In genomic region chr10:30810967-30811293, GRCm38 (mm10) we compare ENCODE assay signal across 8 mouse cellular contexts. TPM values are rescaled to one million over a fixed set of nuclear protein-coding genes. Genes with fewer than 3 reads are reported as not detected.
DNase-seq lines count a peak whose midpoint lies in the region; ATAC-seq and TF ChIP-seq lines count a peak whose summit lies in the region.

No protein-coding gene starts in this region.

- peak overlapping the region; percentile 47 for H3K4me2 ChIP-seq in forebrain, embryonic 13.5 days
- peak overlapping the region; percentile 52 for H3K4me2 ChIP-seq in neural tube, embryonic 15.5 days

- peak overlapping the region; percentile 95 for H3K4me3 ChIP-seq in ES-Bruce4 (ENCODE audit: low read depth, low read length)
- peak overlapping the region; percentile 39 for H3K4me3 ChIP-seq in forebrain, embryonic 13.5 days
- peak overlapping the region; percentile 47 for H3K4me3 ChIP-seq in neural tube, embryonic 15.5 days (replicated peaks)

- DNase-seq in c-Kit-positive CD71-positive TER-119-positive erythroid progenitor cells, embryonic 14.5 days (ENCODE audit: low spot score) = peak; percentile 88
- peak; percentile 87 to 92 for DNase-seq in heart, postnatal 10 days
- peak; percentile 93 for DNase-seq in layer of hippocampus, adult 11-12 months (ENCODE audit: low spot score)
- DNase-seq in lung, adult 18-20 months = peak; percentile 70 to 80
- DNase-seq in testis, postnatal 14 days (ENCODE audit: low spot score) = peak; percentile 38

- peak; percentile 98 for ATAC-seq in forebrain, embryonic 13.5 days
- peak; percentile 97 for ATAC-seq in neural tube, embryonic 15.5 days (ENCODE audit: low FRiP score)

- no peaks in the 10 kb centered on the region for H3K4me1 ChIP-seq in ES-Bruce4 (ENCODE audit: control insufficient read depth, insufficient read depth, low read length)
- no peaks in the 10 kb centered on the region for H3K4me1 ChIP-seq in forebrain, embryonic 13.5 days
- peaks cover 5% of the 10 kb centered on the region for H3K4me1 ChIP-seq in neural tube, embryonic 15.5 days

- no peaks in the 10 kb centered on the region for H3K36me3 ChIP-seq in ES-Bruce4 (ENCODE audit: control insufficient read depth, insufficient read depth, low read length, poor library complexity, severe bottlenecking)
- H3K36me3 ChIP-seq in forebrain, embryonic 13.5 days (ENCODE audit: poor library complexity, severe bottlenecking) = no peaks in the 10 kb centered on the region
- H3K36me3 ChIP-seq in neural tube, embryonic 15.5 days = no peaks in the 10 kb centered on the region

- TF ChIP-seq CTCF in ES-Bruce4 (IDR thresholded peaks at IDR 0.05; ENCODE audit: low read depth, low read length) = peak; percentile 42

- no peak for TF ChIP-seq EP300 in ES-Bruce4 (IDR thresholded peaks at IDR 0.05; ENCODE audit: insufficient read depth, low read depth, low read length)

- H3K9me3 ChIP-seq in ES-Bruce4 (replicated peaks; ENCODE audit: control insufficient read depth, insufficient read depth, low read length, poor library complexity, severe bottlenecking) = peaks cover 13% of the 10 kb centered on the region
- no peaks in the 10 kb centered on the region for H3K9me3 ChIP-seq in forebrain, embryonic 13.5 days (replicated peaks)
- no peaks in the 10 kb centered on the region for H3K9me3 ChIP-seq in neural tube, embryonic 15.5 days (replicated peaks)

- TF ChIP-seq POLR2A in ES-Bruce4 (IDR thresholded peaks at IDR 0.05; ENCODE audit: insufficient read depth, low read length) = no peak

- 9% methylated on average over 11 of the region's 11 CpGs for WGBS in forebrain, embryonic 13.5 days
- 16% methylated on average over 11 of the region's 11 CpGs for WGBS in neural tube, embryonic 15.5 days

- intact Hi-C loops in heart, postnatal 10 days (cut with DNase I) = loop anchor here (5.0 kb wide), 3 partner anchors 149 to 1279 kb away; partner anchors contain the start of gene Trmt11

- peak overlapping the region; percentile 64; the same call in 1 of the 2 replicates for H3K9ac ChIP-seq in ES-Bruce4 (ENCODE audit: low read depth, poor library complexity, severe bottlenecking)
- peak overlapping the region; percentile 45; the same call in 1 of the 2 replicates for H3K9ac ChIP-seq in forebrain, embryonic 13.5 days
- peak overlapping the region; percentile 40 for H3K9ac ChIP-seq in neural tube, embryonic 15.5 days (replicated peaks)

- no peaks in the 10 kb centered on the region for H3K27me3 ChIP-seq in ES-Bruce4 (ENCODE audit: control insufficient read depth, insufficient read depth, low read length, poor library complexity, severe bottlenecking)
- no peaks in the 10 kb centered on the region for H3K27me3 ChIP-seq in forebrain, embryonic 13.5 days
- no peaks in the 10 kb centered on the region for H3K27me3 ChIP-seq in neural tube, embryonic 15.5 days (replicated peaks)

- H3K27ac ChIP-seq in ES-Bruce4 (ENCODE audit: insufficient read depth, low read length) = no peak overlapping the region
- no peak overlapping the region for H3K27ac ChIP-seq in forebrain, embryonic 13.5 days
- H3K27ac ChIP-seq in neural tube, embryonic 15.5 days (replicated peaks) = peak overlapping the region; percentile 64

RNA-seq across cellular contexts. Expression of gene Ncoa7, which starts 7.8 kb away (rescaled TPM):
- 11.4 and 11.7 TPM in 2 replicates for polyA plus RNA-seq in ES-Bruce4 (2011; ENCODE audit: insufficient read depth, insufficient read length, low read depth, missing spikeins)
- 8.8 TPM in 2 replicates for polyA plus RNA-seq in forebrain, embryonic 13.5 days (2015; fragmentation: Nextera tagmentation; extraction: Ambion mirVana)
- total RNA-seq in heart, postnatal 10 days (2021) = 1 to 10 TPM; 7.3 to 8.4 TPM
- polyA plus RNA-seq in neural tube, embryonic 15.5 days (2015; fragmentation: Nextera tagmentation; extraction: Ambion mirVana) = 22.7 and 23.1 TPM in 2 replicates

RNA-seq across cellular contexts. Expression of gene Hey2, which starts 31.7 kb away (rescaled TPM):
- 0.97 and 1.6 TPM in 2 replicates for polyA plus RNA-seq in ES-Bruce4 (2011; ENCODE audit: insufficient read depth, insufficient read length, low read depth, missing spikeins)
- polyA plus RNA-seq in forebrain, embryonic 13.5 days (2015; fragmentation: Nextera tagmentation; extraction: Ambion mirVana) = 2.7 and 4.0 TPM in 2 replicates
- 1 to 10 TPM; 7.1 to 7.7 TPM for total RNA-seq in heart, postnatal 10 days (2021)
- 9.8 and 11.3 TPM in 2 replicates for polyA plus RNA-seq in neural tube, embryonic 15.5 days (2015; fragmentation: Nextera tagmentation; extraction: Ambion mirVana)

Comparison
In these comparisons a context has a peak if more than half of its experiments do, and no peak if none do; other contexts are left out.
1. H3K4me3 ChIP-seq: peak in every context shown above with its lines; median percentile 95 in ES-Bruce4; 47 in neural tube, embryonic 15.5 days; 39 in forebrain, embryonic 13.5 days.
2. DNase-seq: peak in every context shown above with its lines; median percentile 93 in layer of hippocampus, adult 11-12 months; 90 in heart, postnatal 10 days; 88 in c-Kit-positive CD71-positive TER-119-positive erythroid progenitor cells, embryonic 14.5 days; 75 in lung, adult 18-20 months; 38 in testis, postnatal 14 days.